In the genomic region with DNA sequence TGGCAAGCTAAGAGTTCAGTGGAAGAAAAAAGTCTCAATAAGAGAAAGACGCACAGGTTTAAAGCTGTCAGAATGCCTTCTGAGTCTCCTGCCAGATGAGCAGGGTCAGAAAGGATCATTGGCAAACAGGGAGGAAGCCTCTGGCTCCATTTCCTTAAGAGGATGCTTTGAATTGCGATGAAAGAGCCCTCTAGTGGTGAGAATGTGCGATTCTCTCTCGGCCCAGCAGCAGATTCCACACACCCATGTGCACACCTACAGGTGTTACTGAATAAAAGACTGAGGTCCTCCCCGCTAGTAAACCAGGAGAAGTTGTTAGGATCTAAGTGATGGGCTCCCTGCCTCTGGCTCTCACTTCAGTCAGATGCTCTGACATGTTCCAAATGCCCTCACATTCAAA, we compare ENCODE assay signal across 9 mouse cellular contexts. TPM values are rescaled to one million over a fixed set of nuclear protein-coding genes. Genes with fewer than 3 reads are reported as not detected.
DNase-seq lines count a peak whose midpoint lies in the region; ATAC-seq and TF ChIP-seq lines count a peak whose summit lies in the region.
"Had no signal": no experiment of that assay in that cellular context is flagged by ENCODE, and none has a peak within 500 bp of the region (broad histone marks: within the 10 kb centered on the region; RNA-seq: fewer than 3 reads in every experiment).

No protein-coding gene starts in this region.

- no peak overlapping the region for H3K4me3 ChIP-seq in heart, postnatal 0 days (ENCODE audit: low read depth, low read length)
- H3K4me3 ChIP-seq in heart, embryonic 10.5 days, result no peak overlapping the region

- 23% methylated on average over 5 of the region's 5 CpGs for WGBS in heart, postnatal 0 days
- 28% methylated on average over 5 of the region's 5 CpGs for WGBS in heart, embryonic 10.5 days

- no peak overlapping the region for H3K9ac ChIP-seq in heart, postnatal 0 days (replicated peaks; ENCODE audit: low read depth, low read length)

- no peaks in the 10 kb centered on the region for H3K4me1 ChIP-seq in heart, postnatal 0 days (ENCODE audit: control insufficient read depth, insufficient read depth)
- peaks cover 11% of the 10 kb centered on the region; the same call in 1 of the 2 replicates for H3K4me1 ChIP-seq in heart, embryonic 10.5 days

- peak; percentile 32; the same call in 1 of the 2 replicates for TF ChIP-seq CTCF in heart, postnatal 0 days (IDR thresholded peaks at IDR 0.05; ENCODE audit: low read depth)

- H3K4me2 ChIP-seq in heart, postnatal 0 days (ENCODE audit: low read depth, low read length), result no peak overlapping the region

- no peak for ATAC-seq in heart, postnatal 0 days (ENCODE audit: insufficient read depth, low read depth)

- no peaks in the 10 kb centered on the region for H3K36me3 ChIP-seq in heart, postnatal 0 days (replicated peaks; ENCODE audit: control insufficient read depth, insufficient read depth, low read length)
- H3K36me3 ChIP-seq in heart, embryonic 10.5 days, result no peaks in the 10 kb centered on the region

- DNase-seq in heart, postnatal 0 days (ENCODE audit: low spot score), result no peak
- no peak for DNase-seq in heart, embryonic 10.5 days (ENCODE audit: low spot score)
- DNase-seq in right cerebral cortex, adult 2 months (ENCODE audit: low spot score in 2 of 2), result peak; percentile 48 to 52
- DNase-seq in right cerebral cortex, postnatal 25 days, result no peak
- DNase-seq in cerebellum, postnatal 10 days, result peak; percentile 69 to 74
- peak; percentile 44 to 53 for DNase-seq in layer of hippocampus, postnatal 10 days (ENCODE audit: low spot score in 2 of 2)
- peak; percentile 5 to 10 for DNase-seq in thymus, postnatal 36 days
- no peak for DNase-seq in urinary bladder, postnatal 14 days (ENCODE audit: low spot score)

- H3K9me3 ChIP-seq in heart, postnatal 0 days (replicated peaks; ENCODE audit: control insufficient read depth, low read length), result no peaks in the 10 kb centered on the region
- no peaks in the 10 kb centered on the region for H3K9me3 ChIP-seq in heart, embryonic 10.5 days

- no peak for TF ChIP-seq EP300 in heart, postnatal 0 days (IDR thresholded peaks at IDR 0.05; ENCODE audit: low read depth)

- H3K27ac ChIP-seq in heart, postnatal 0 days (ENCODE audit: low read depth), result no peak overlapping the region
- no peak overlapping the region for H3K27ac ChIP-seq in heart, embryonic 10.5 days

- H3K27me3 ChIP-seq in heart, postnatal 0 days (ENCODE audit: control insufficient read depth, insufficient read depth, low read length), result no peaks in the 10 kb centered on the region
- peaks cover 14% of the 10 kb centered on the region for H3K27me3 ChIP-seq in heart, embryonic 10.5 days (ENCODE audit: insufficient read depth, poor library complexity, severe bottlenecking)

RNA-seq across cellular contexts. Expression of a gene that starts 2.4 kb away (rescaled TPM):
- total RNA-seq in heart, postnatal 0 days (2014; rRNA removed; ENCODE audit: low replicate concordance), result not detected in 2 replicates
- polyA plus RNA-seq in heart, postnatal 0 days (2015; fragmentation: Nextera tagmentation; extraction: Ambion mirVana), result 0.05 TPM in 1 of 2 replicates, not detected in the other
- polyA plus RNA-seq in heart, embryonic 10.5 days (2016; fragmentation: Nextera tagmentation; extraction: Ambion mirVana), result not detected in 2 replicates
- total RNA-seq in layer of hippocampus, postnatal 10 days (2021), result 10 to 100 TPM; 36.0 to 40.1 TPM
- total RNA-seq: heart, postnatal 36 days had no signal

Comparison
In these comparisons a context has a peak if more than half of its experiments do, and no peak if none do; other contexts are left out.
1. DNase-seq: peak in right cerebral cortex, adult 2 months (2 of 2), cerebellum, postnatal 10 days (2 of 2), layer of hippocampus, postnatal 10 days (2 of 2) and thymus, postnatal 36 days (2 of 2); none in heart, postnatal 0 days (single experiment), heart, embryonic 10.5 days (single experiment), right cerebral cortex, postnatal 25 days (single experiment) and urinary bladder, postnatal 14 days (single experiment).
2. RNA of a gene that starts 2.4 kb away (total RNA-seq): 36.0 to 40.1 TPM in layer of hippocampus, postnatal 10 days; not detected in heart, postnatal 0 days; every median in the first group is over 10 times any median in the second.